Mouse (Mus musculus) bone marrow macrophage, adult 2 months (primary cell): ENCODE results near the gene Syde2.

Experiments
- CTCF ChIP-seq: IDR thresholded peaks from 2 replicates; pipeline ENCODE4 v1.5.1; 2012; ENCODE audit warnings: low read depth, mild to moderate bottlenecking, low read length, moderate library complexity
- POLR2A ChIP-seq: IDR thresholded peaks from 2 replicates; pipeline ENCODE4 v1.6.1; 2012; ENCODE audit warnings: mild to moderate bottlenecking, low read depth, low read length, borderline replicate concordance

DNA sequence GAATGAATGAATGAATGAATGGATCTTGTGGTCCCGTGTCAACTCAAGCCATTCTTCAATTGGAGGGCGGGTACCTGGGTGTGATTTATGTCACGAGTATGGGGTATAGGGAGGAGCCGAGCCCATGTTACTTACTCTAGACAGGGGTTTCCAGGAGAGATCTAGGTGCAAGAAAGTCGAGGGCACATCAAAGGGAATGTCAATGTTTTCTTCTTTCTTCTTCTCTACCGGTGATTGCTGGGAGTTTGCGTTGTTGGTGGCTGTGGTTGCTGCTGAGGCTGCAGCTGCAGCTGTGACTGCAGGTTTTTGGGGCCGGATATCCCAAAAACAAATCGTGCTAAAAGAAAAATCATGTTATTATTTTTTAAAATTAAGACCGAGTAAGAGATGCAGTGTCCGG, 75.5 kb downstream of the Syde2 start:
- TF ChIP-seq POLR2A: no peak
- TF ChIP-seq CTCF: no peak
